Mouse (Mus musculus): Measurements from ENCODE around the gene Eid3. TPM values are rescaled to one million over a fixed set of nuclear protein-coding genes. Genes with fewer than 3 reads are reported as not detected.

Gene Eid3
- 0.49 and 0.51 TPM in 2 replicates for polyA plus RNA-seq (2012)

DNA sequence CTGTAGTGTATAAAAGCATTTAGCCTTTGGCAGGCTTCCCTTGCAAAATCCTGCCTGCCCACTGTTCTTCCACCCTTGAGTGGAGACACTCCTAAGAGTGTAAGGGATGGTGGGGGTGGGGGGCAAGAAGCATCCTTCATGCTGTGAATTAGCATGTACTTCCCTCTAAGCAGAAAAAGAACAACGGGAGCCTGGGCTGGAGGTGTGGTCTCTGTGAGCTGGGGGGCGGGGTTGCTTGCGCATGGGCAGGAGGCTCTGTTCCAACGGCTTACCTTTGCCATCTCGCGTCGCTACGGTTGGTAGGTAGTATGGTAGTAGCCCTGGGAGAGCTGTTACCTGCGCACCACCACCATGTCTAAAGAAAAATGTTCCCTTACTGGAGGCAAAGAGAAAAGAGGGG lies at the start of gene Eid3:
TSS of gene Eid3 (plus strand) at position 271 of the 400 bp plus-strand sequence.
- no peak for TF ChIP-seq GATA1 (IDR thresholded peaks at IDR 0.05; ENCODE audit: low read length)

DNA sequence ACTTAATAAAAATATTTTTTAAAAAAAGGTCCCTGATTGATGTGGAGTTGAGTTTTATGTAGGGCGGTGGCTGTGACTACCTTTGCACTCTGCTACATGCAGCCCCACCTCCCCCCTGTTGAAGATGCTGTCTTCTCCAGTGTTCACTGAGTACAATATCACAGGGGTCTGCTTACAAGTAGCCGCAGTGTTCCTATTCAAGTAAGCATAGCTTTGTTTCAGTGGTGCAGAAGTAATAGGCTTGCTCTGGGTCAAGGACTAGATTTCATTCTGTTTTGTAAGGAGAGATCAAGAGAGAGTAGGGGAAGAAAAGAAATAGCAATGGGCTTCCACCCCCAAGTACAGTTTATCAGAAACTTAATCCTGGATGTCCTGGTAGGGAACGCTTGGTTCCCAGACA lies 48.9 kb upstream of the Eid3 start:
- TF ChIP-seq GATA1 (IDR thresholded peaks at IDR 0.05; ENCODE audit: low read length): no peak

DNA sequence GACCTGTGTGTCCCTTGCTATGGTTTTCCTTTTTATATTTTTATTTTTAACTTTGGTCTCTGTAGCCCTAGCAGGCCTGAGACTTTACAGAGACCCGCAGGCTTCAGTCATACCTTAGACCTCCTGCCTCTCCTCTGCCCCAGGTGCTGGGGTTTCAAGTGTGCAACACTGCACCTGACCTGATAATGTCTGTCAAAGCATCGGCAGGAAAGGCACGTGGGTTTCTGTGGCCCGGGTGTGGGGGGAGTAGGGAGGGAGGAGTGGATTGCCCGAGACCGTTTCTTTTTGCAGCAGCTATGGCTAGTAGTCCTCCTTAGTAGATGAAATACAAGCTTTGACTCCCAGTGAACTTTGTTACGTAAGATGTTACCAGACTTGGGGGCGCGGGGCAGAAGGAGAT lies 48.5 kb upstream of the Eid3 start:
- TF ChIP-seq GATA1 (IDR thresholded peaks at IDR 0.05; ENCODE audit: low read length): no peak

DNA sequence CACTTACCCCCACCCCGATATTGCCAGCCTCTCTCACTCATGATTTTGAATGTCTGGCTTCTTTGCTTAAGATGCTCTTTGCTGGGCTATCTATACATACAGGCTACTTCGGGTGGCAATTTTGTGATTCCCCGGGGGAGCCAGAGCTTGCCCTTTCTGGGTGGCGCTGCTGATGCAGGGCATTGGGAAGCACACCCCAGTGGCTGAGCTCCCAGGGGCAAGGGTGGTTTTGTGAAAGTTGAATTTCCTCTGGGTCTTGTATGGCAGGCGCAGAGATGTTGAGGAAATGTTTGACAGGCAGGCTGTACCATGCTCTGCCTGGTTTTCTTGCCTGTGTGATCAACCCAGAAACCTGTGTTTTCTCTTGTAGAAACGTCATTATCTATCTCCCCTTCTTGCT lies 47.8 kb upstream of the Eid3 start:
- TF ChIP-seq GATA1 (IDR thresholded peaks at IDR 0.05; ENCODE audit: low read length): no peak

DNA sequence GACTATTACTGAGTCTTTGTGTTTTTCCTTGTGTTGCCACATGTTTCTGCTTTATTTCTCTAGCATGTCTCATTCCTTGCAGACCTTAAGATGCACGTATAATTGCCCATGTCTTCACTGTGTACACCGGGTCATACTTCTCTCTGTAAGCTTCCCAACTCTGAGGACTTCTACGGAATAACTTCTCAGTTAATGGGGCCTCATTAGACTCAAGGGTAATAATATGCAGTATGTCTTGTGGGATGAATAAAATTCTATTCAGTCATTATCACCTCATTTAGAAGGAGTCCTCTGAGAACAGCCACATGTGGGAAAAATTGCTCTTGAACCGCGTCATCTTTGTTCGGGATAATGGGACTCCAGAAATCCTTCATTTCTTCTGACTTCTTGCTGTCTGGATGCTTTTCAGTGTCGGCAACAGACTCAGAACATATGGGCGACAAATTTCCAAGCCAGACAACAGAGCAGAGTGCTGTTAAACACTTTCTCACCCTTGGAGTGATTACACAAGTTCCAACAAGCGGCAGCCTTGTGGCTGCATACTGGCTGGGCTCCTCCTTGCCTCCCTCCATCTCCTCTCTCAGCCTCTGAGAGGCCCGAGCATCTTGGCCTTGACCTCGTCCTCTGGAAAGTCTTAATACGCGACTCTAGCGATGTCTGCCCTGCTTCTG lies 43.2 kb upstream of the Eid3 start:
- no peak for TF ChIP-seq GATA1 (IDR thresholded peaks at IDR 0.05; ENCODE audit: low read length)

DNA sequence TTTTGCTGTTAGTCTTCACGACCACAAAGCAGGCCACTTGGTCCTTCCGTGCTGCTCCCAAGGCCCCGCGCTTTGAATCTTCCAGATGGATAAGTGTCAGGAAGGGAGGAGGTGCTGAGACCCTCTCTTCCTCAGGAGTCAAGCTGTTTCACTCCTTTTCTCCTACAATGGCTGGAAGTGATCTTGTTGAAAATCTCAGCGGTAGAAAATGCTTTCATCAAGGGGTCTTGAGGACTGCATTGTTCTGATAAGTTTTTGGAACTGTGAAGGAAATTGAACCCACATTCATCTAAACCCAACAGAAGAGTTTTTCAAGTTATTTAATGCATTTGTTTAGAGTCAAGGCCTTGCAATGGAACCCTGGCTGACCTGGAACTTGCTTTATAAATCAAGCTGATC lies 42.6 kb upstream of the Eid3 start:
- TF ChIP-seq GATA1 (IDR thresholded peaks at IDR 0.05; ENCODE audit: low read length): no peak

DNA sequence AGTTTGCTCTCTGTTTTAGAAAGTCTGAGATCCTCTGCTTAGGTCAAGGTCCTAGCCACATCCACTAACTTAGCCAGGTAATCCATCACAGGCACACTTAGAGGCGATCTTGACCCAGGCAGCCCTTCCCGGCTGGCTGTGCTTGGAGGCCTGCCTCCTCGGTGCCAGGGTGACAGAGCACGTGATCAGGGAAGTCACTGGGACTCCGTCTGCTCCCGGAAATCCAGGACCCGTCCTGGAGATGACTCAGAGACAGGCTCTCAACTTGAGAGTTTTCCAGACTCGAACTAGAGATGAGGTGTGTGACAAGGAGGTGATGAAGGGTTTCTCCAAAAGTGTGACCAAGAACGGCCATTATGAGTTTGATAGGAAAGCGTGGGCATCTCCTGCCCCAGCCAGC lies 41.9 kb upstream of the Eid3 start:
- no peak for TF ChIP-seq GATA1 (IDR thresholded peaks at IDR 0.05; ENCODE audit: low read length)

DNA sequence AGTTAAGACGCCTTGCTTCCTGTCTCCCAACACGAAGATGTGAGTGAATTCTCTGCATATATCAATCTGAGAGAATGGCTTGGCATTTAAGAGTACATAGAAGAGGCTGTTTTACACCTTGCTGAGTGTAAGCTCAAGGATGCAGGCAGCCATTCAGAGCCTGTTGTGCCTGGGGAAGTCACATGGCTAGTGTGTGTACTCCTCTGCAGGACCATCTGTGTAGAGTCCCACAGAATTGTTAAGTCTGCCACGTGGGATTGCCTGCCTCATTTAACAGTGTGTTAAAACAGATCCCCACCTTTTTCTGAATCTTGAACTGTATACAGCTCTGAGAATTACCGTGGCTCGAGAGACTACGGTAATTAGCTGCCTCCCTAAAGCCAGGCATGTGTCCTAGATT lies 39.9 kb upstream of the Eid3 start:
- no peak for TF ChIP-seq GATA1 (IDR thresholded peaks at IDR 0.05; ENCODE audit: low read length)

DNA sequence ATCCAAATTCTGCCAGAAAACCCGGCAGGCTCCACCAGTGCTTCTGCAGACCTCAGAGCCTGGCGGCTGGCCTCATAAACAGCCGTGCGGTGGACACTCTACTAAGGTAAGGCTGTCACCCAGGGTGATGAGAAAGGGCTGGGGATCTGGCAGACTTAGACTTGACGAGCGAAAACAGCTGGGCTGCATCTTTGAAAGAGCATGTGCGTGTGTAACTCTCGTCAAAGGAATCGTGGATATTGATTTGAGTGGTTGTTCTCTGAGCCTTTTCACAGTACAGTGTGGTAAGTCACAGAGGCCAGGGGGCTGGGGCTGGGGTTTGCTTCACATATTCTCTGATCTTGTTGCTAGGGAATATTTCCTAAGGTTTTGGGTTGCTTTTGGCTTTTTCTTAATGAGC lies 32.5 kb upstream of the Eid3 start, which contains the start of gene Txnrd1:
TSS of gene Txnrd1 (plus strand) at position 26 of the 400 bp plus-strand sequence.
- no peak for TF ChIP-seq GATA1 (IDR thresholded peaks at IDR 0.05; ENCODE audit: low read length)

DNA sequence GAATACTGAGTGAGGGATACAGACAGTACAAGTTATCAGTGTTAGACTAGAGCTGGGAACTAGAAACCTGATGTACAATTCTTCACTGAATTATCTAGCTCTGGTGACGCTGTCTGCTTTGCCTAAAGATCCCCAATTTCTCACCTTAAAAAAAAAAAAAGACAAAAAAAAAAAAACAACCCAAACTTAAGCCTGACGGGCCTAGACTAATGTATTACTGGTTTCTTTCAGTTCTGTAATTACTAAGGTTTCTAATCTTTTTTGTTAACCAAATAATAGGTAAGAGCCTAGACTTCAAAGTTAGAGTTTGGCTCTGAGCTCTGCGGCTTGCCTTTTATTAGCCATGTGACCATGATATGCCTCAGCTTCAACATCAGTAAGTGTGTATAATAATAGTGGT lies 30.5 kb upstream of the Eid3 start:
- TF ChIP-seq GATA1 (IDR thresholded peaks at IDR 0.05; ENCODE audit: low read length): no peak

DNA sequence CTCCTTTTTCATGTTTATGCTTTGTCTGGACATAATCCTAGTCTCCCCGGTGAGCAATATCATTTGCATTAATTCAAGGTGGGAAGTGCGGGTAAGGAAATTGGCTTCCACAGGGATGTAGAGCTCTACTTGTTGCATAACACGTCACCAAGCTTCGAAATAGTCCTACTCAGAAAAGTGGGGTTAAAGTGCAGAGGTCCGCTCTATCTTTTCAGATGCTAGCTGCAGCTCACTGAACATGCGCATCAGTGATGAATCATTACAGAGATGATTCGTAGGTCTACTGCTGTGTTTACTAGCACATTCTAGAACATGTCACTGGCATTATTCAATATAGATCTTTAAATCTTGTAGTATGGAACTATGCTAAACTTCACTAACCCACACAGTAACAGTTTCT lies 28.0 kb upstream of the Eid3 start:
- no peak for TF ChIP-seq GATA1 (IDR thresholded peaks at IDR 0.05; ENCODE audit: low read length)

DNA sequence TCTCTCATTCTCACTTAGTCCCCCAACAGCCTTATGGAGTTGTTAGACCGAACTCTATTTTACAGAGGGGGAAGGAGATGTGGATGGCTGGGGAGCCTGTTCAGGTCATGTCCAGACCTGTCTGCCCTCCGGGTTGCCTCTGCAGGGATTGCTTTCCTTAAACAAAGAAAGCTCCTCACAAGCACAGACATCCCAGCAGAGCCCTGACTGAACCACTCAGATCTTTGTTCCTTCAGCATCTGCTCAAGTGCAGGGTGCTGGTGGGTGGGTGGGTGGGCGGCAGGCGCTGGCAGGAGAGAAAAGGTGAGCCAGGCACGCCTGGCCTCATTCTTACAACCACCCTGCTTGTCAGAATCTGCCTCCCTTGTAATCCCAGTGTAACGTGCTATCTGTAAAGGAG lies 22.3 kb upstream of the Eid3 start:
- no peak for TF ChIP-seq GATA1 (IDR thresholded peaks at IDR 0.05; ENCODE audit: low read length)

DNA sequence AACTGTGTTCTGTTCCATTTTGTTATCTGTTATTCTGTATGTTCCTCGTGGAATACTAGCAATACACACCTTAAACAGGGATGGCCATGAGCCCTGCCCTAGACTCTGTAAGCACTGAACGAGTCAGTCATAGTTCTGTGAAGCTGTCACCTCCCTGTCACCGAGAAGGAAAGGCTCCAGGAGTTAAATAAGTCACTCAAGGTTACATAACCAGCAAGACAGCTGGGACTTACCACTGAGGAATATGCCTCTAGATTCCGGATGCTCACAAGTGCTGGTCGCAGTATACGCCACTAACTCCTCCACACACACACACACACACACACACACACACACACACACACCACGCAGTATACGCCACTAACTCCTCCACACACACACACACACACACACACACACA lies 21.7 kb upstream of the Eid3 start:
- TF ChIP-seq GATA1 (IDR thresholded peaks at IDR 0.05; ENCODE audit: low read length): no peak

DNA sequence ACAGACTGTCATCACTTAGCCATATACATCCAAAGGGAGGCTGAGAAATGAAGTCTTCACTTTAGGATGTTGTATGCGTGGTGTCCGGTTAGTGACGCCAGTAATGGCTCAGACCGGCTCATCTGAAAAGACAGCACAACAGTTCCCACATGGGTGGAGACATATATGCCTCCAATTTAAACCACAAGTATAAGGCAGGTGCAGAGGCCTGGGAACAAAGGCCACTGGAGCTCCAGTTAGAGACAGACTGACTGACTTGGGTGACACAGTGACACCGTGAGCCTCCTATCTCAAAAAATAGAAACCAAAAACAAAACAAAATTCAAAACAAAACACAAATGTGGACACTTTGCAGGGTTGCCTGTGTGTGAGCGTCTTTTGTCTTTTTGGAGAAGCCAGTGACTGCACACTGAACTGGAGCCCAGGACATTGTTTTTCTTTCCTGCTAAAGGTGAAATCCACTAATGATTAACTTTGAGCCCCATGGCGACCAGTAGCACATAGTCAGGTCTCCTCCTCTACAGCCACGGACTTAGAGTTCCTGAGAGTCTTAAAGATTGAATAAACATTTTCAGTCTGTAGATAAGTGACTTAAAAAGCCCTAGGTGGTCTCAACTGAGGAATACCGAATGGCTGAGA lies 18.5 kb upstream of the Eid3 start:
- TF ChIP-seq GATA1 (IDR thresholded peaks at IDR 0.05; ENCODE audit: low read length): no peak

DNA sequence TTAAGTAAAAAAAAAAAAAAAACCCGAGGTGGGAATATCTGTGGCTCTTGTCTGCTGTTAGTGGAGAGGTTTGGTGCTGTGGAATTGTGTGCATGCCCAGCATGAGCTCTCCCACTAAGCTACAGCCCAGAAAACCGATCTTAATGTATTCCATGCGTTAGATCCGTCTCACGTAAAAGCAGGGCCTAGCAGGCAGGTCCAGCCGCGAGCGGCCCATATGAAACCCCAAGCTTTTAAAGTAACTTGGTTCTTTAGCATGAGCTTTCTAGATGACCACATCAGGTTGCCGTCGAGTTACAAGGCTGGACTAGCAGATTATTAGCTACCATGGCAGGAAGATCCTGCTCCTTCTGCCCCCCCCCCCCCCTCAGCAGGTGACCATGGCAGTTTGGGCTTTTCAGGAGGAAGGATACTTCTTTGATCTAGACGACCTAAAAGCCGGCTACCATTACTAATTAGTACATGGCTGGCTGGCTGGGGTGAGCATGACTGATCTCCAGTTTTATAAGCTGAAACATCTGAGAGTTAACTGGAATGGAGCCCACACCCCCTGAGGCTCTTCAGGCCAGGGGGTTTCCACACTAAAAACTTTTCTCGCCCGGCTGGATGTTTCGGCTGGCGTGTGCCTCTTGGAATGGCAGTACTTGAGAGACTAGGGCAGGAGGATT lies 16.6 kb upstream of the Eid3 start:
- no peak for TF ChIP-seq GATA1 (IDR thresholded peaks at IDR 0.05; ENCODE audit: low read length)

DNA sequence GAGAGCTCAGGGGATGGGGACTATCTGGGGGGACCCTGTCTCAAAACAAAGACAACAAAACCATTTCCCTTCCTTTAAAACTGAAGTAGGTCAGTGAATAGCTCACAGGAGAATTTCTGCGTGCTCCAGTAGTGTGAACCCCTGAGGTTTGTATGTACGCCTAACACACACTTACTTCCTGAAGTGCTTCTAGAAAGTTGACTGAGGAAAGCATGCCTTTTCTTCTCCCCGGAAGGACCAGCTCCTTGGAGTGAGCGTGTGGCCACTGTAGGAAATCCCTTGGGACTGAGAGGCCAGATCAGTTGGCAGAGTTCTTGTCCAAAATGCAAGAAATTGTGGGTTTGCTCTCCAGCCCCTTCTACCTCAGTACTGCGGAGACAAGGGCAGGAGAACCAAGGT lies 16.1 kb upstream of the Eid3 start:
- TF ChIP-seq GATA1 (IDR thresholded peaks at IDR 0.05; ENCODE audit: low read length): no peak

DNA sequence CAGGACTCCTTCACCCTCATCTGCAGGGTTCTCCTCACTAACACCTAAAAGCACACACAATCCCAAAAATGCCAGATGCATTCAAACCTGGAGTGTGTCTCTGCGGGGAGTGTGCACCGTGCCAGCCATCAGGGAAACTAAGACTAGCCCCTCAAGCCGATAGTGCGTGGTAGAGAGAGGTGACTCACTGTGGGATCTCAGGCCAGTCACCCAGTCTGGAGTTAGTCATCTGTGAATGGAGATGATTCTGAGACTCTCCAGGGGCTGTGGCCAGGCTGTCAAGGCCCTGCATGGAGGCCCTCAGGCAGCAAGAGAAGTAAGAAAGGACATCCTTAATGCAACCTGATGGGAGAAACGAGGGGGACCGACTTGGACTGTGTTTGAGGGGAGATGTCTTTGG lies 14.7 kb upstream of the Eid3 start:
- no peak for TF ChIP-seq GATA1 (IDR thresholded peaks at IDR 0.05; ENCODE audit: low read length)
